Mouse (Mus musculus): ENCODE data around the gene Gsdma3. TPM values are rescaled to one million over a fixed set of nuclear protein-coding genes. Genes with fewer than 3 reads are reported as not detected.

Gsdma3 gene
- polyA plus RNA-seq (2014; fragmentation: Nextera tagmentation; extraction: Ambion mirVana), result not detected in 2 replicates

DNA sequence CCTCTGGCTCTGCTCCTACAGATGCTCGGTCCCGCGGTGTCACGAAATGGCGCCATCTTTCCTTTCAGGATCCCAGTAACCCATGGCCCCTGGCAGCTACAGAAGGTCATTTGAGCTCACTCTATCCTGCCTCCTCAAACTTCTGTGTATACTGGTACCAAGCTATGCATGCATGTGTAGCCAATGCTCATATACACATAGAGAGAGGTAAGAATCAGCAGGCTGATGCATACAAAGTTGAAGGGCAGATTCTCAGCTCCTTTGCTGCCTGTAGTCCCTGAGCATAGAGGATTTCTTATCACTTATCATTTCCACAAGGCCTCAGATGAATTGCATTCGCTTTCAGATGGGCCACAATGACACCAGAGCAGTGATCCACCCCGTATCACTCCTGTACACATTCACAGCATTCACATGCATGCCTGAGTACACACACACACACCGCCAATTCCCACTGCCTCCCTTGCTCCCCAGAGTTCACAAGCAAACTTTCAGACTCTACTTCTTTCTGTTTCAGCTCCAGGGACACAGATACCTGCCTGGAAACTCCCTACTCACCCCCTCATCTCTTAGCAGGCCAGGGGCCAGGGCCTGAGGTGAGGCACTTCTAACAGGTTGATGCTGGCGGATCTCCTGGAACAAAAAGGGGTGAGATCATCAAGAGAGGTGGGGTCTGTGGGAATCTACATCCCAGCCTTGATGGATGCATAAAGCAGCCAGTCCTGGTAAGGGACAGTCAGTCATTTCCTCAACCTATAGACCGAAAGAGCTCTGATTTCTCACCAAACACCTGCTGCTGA lies at the start of gene Gsdma3, which contains the start of gene Gm12355:
TSS of gene Gsdma3 (plus strand) at position 750 of the 800 bp plus-strand sequence.
TSS of gene Gm12355 (minus strand) at position 51 of the 800 bp plus-strand sequence.
- Histone ChIP-seq H3K9ac (ENCODE audit: low read depth, low read length) (no peak within 1 kb of the TSS), H3K9me3 (ENCODE audit: control insufficient read depth, low read length) (no peaks in the 10 kb centered on the region), H3K27me3 (replicated peaks; ENCODE audit: control insufficient read depth, insufficient read depth, low read length) (no peaks in the 10 kb centered on the region), H3K4me2 (ENCODE audit: low read depth, low read length) (no peak within 1 kb of the TSS), H3K36me3 (ENCODE audit: control insufficient read depth, insufficient read depth, low read length) (no peaks in the 10 kb centered on the region), H3K4me3 (ENCODE audit: low read depth, low read length) (no peak within 1 kb of the TSS), H3K4me1 (ENCODE audit: control insufficient read depth, insufficient read depth, low read length) (no peaks in the 10 kb centered on the region), H3K27ac (replicated peaks; ENCODE audit: low read depth, low read length) (no peak within 1 kb of the TSS)
- DNase-seq (ENCODE audit: low spot score) (no peak), ATAC-seq (ENCODE audit: low read depth) (no peak)
- 88% methylated on average over 10 of the region's 10 CpGs for WGBS

- no peak for DNase-seq (ENCODE audit: low spot score)
- Histone ChIP-seq H3K27ac (replicated peaks; ENCODE audit: low read depth, low read length) (no peak overlapping the region), H3K4me3 (ENCODE audit: low read depth, low read length) (no peak overlapping the region), H3K9ac (ENCODE audit: low read depth, low read length) (no peak overlapping the region), H3K4me1 (ENCODE audit: control insufficient read depth, insufficient read depth, low read length) (no peaks in the 10 kb centered on the region), H3K9me3 (ENCODE audit: control insufficient read depth, low read length) (no peaks in the 10 kb centered on the region), H3K36me3 (ENCODE audit: control insufficient read depth, insufficient read depth, low read length) (peaks cover 18% of the 10 kb centered on the region), H3K27me3 (replicated peaks; ENCODE audit: control insufficient read depth, insufficient read depth, low read length) (no peaks in the 10 kb centered on the region), H3K4me2 (ENCODE audit: low read depth, low read length) (no peak overlapping the region)
- no peak for ATAC-seq (ENCODE audit: low read depth)
- WGBS, result 70% methylated on average over 5 of the region's 5 CpGs
Measured at GRCm38 (mm10) chr11:98577776-98578175, 48.4 kb upstream of the Gsdma3 start.

DNA sequence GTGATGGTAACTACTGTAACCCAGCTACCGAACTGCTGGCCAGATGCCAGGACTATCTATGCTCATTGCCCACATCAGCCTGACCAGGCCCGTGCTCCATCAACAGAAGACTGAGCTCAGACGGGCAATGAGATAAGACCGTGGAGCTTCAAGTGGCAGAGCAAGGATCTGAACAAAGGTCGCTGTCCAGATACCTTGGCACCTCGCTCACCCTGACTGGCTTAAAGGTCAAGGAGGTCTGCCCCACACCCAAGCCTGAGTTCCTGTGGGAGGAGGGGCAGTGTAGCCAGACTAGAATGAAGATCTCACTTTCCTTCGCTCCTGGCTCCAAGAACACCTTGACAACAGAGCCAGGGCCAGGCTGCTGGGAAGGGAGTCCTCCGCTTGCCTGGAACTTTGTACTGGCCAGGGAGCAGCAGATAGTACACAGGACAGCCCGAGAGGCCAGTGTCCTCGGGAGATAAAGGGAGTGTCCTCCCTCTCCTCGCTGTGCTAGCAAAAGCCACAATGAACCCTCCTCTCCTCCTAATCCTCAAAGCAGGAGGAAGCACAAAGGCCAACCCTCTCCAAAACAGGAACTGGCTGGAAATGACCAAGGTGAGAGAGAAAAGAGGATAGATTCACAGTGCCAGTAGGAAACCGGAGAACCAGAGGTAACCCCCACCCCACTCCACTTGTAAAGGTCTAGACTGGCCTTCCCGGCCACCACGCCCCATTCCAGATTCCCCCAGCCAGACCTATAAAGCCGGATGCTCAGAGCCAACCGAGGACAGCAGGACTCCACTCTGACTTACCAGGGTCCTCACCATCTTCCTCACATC lies 45.6 kb upstream of the Gsdma3 start:
- Histone ChIP-seq H3K4me1 (ENCODE audit: control insufficient read depth, insufficient read depth, low read length) (0 out of 2 replicates have a peak, but pooled peaks cover 3% of the 10 kb centered on the region), H3K36me3 (ENCODE audit: control insufficient read depth, insufficient read depth, low read length) (peaks cover 24% of the 10 kb centered on the region), H3K9ac (ENCODE audit: low read depth, low read length) (no peak overlapping the region), H3K9me3 (ENCODE audit: control insufficient read depth, low read length) (no peaks in the 10 kb centered on the region), H3K4me2 (ENCODE audit: low read depth, low read length) (no peak overlapping the region), H3K27me3 (replicated peaks; ENCODE audit: control insufficient read depth, insufficient read depth, low read length) (no peaks in the 10 kb centered on the region), H3K4me3 (ENCODE audit: low read depth, low read length) (no peak overlapping the region), H3K27ac (replicated peaks; ENCODE audit: low read depth, low read length) (no peak overlapping the region)
- DNase-seq (ENCODE audit: low spot score) (no peak), ATAC-seq (ENCODE audit: low read depth) (no peak)
- WGBS, result 78% methylated on average over 16 of the region's 16 CpGs

GRCm38 (mm10) chr11:98581286-98582029 lies 44.7 kb upstream of the Gsdma3 start:
- no peak for DNase-seq (ENCODE audit: low spot score)
- Histone ChIP-seq H3K4me3 (ENCODE audit: low read depth, low read length) (no peak overlapping the region), H3K27me3 (replicated peaks; ENCODE audit: control insufficient read depth, insufficient read depth, low read length) (no peaks in the 10 kb centered on the region), H3K9ac (ENCODE audit: low read depth, low read length) (no peak overlapping the region), H3K4me2 (ENCODE audit: low read depth, low read length) (no peak overlapping the region), H3K4me1 (ENCODE audit: control insufficient read depth, insufficient read depth, low read length) (peaks cover 12% of the 10 kb centered on the region; the same call in 1 of the 2 replicates), H3K27ac (replicated peaks; ENCODE audit: low read depth, low read length) (no peak overlapping the region), H3K36me3 (ENCODE audit: control insufficient read depth, insufficient read depth, low read length) (peaks cover 24% of the 10 kb centered on the region), H3K9me3 (ENCODE audit: control insufficient read depth, low read length) (no peaks in the 10 kb centered on the region)
- ATAC-seq (ENCODE audit: low read depth), result no peak
- 74% methylated on average over 17 of the region's 17 CpGs for WGBS

- H3K9ac ChIP-seq (ENCODE audit: low read depth, low read length), result no peak overlapping the region
- WGBS, result 84% methylated on average over 8 of the region's 8 CpGs
- H3K27me3 ChIP-seq (replicated peaks; ENCODE audit: control insufficient read depth, insufficient read depth, low read length), result no peaks in the 10 kb centered on the region
- H3K36me3 ChIP-seq (ENCODE audit: control insufficient read depth, insufficient read depth, low read length), result peaks cover 24% of the 10 kb centered on the region
- no peak for ATAC-seq (ENCODE audit: low read depth)
- peaks cover 12% of the 10 kb centered on the region; the same call in 1 of the 2 replicates for H3K4me1 ChIP-seq (ENCODE audit: control insufficient read depth, insufficient read depth, low read length)
- DNase-seq (ENCODE audit: low spot score), result no peak
- no peak overlapping the region for H3K4me3 ChIP-seq (ENCODE audit: low read depth, low read length)
- H3K4me2 ChIP-seq (ENCODE audit: low read depth, low read length), result no peak overlapping the region
- H3K27ac ChIP-seq (replicated peaks; ENCODE audit: low read depth, low read length), result no peak overlapping the region
- no peaks in the 10 kb centered on the region for H3K9me3 ChIP-seq (ENCODE audit: control insufficient read depth, low read length)
Measured at GRCm38 (mm10) chr11:98582030-98582388, 44.2 kb upstream of the Gsdma3 start.

- no peaks in the 10 kb centered on the region for H3K9me3 ChIP-seq (ENCODE audit: control insufficient read depth, low read length)
- no peak overlapping the region for H3K4me3 ChIP-seq (ENCODE audit: low read depth, low read length)
- no peak overlapping the region for H3K27ac ChIP-seq (replicated peaks; ENCODE audit: low read depth, low read length)
- H3K4me2 ChIP-seq (ENCODE audit: low read depth, low read length), result no peak overlapping the region
- DNase-seq (ENCODE audit: low spot score), result no peak
- H3K9ac ChIP-seq (ENCODE audit: low read depth, low read length), result no peak overlapping the region
- H3K4me1 ChIP-seq (ENCODE audit: control insufficient read depth, insufficient read depth, low read length), result peaks cover 17% of the 10 kb centered on the region
- 92% methylated on average over 12 of the region's 12 CpGs for WGBS
- H3K27me3 ChIP-seq (replicated peaks; ENCODE audit: control insufficient read depth, insufficient read depth, low read length), result no peaks in the 10 kb centered on the region
- H3K36me3 ChIP-seq (ENCODE audit: control insufficient read depth, insufficient read depth, low read length), result peaks cover 24% of the 10 kb centered on the region
- no peak for ATAC-seq (ENCODE audit: low read depth)
Measured at GRCm38 (mm10) chr11:98582551-98583264, 43.5 kb upstream of the Gsdma3 start.

GRCm38 (mm10) chr11:98583265-98583552 lies 43.0 kb upstream of the Gsdma3 start:
- WGBS, result 94% methylated on average over 3 of the region's 3 CpGs

GRCm38 (mm10) chr11:98583571-98583970 lies 42.6 kb upstream of the Gsdma3 start:
- Histone ChIP-seq H3K4me1 (ENCODE audit: control insufficient read depth, insufficient read depth, low read length) (peaks cover 26% of the 10 kb centered on the region), H3K9me3 (ENCODE audit: control insufficient read depth, low read length) (no peaks in the 10 kb centered on the region), H3K4me2 (ENCODE audit: low read depth, low read length) (no peak overlapping the region), H3K27ac (replicated peaks; ENCODE audit: low read depth, low read length) (no peak overlapping the region), H3K4me3 (ENCODE audit: low read depth, low read length) (no peak overlapping the region), H3K36me3 (ENCODE audit: control insufficient read depth, insufficient read depth, low read length) (peaks cover 24% of the 10 kb centered on the region), H3K9ac (ENCODE audit: low read depth, low read length) (no peak overlapping the region), H3K27me3 (replicated peaks; ENCODE audit: control insufficient read depth, insufficient read depth, low read length) (no peaks in the 10 kb centered on the region)
- ATAC-seq (ENCODE audit: low read depth), result no peak
- DNase-seq (ENCODE audit: low spot score), result no peak
- WGBS, result 36% methylated on average over 3 of the region's 3 CpGs

More at GRCm38 (mm10) chr11:98583265-98583552, 43.0 kb upstream of the Gsdma3 start:
- H3K9ac ChIP-seq (ENCODE audit: low read depth, low read length), result no peak overlapping the region
- DNase-seq (ENCODE audit: low spot score) (no peak), ATAC-seq (ENCODE audit: low read depth) (no peak)
- H3K4me1 ChIP-seq (ENCODE audit: control insufficient read depth, insufficient read depth, low read length), result peaks cover 22% of the 10 kb centered on the region
- H3K4me2 ChIP-seq (ENCODE audit: low read depth, low read length), result no peak overlapping the region
- no peak overlapping the region for H3K27ac ChIP-seq (replicated peaks; ENCODE audit: low read depth, low read length)
- H3K4me3 ChIP-seq (ENCODE audit: low read depth, low read length), result no peak overlapping the region
- H3K9me3 ChIP-seq (ENCODE audit: control insufficient read depth, low read length), result no peaks in the 10 kb centered on the region
- H3K27me3 ChIP-seq (replicated peaks; ENCODE audit: control insufficient read depth, insufficient read depth, low read length), result no peaks in the 10 kb centered on the region
- peaks cover 24% of the 10 kb centered on the region for H3K36me3 ChIP-seq (ENCODE audit: control insufficient read depth, insufficient read depth, low read length)
